Mouse (Mus musculus) bone marrow, adult 2 months (tissue): ENCODE results near the gene Bckdk.

ENCODE experiments used
- CTCF ChIP-seq: fragments of 200-500 bp; IDR thresholded peaks from 2 replicates; pipeline ENCODE4 v1.5.1; 2011; ENCODE audit warnings: low read length, control low read depth; ENCODE audit not compliant: control insufficient read depth, insufficient read depth
- POLR2A ChIP-seq: fragments of 200-500 bp; IDR thresholded peaks from 2 replicates; pipeline ENCODE4 v1.6.1; 2011; ENCODE audit warnings: low read depth, mild to moderate bottlenecking, control low read depth, low read length, borderline replicate concordance; ENCODE audit not compliant: control insufficient read depth

DNA sequence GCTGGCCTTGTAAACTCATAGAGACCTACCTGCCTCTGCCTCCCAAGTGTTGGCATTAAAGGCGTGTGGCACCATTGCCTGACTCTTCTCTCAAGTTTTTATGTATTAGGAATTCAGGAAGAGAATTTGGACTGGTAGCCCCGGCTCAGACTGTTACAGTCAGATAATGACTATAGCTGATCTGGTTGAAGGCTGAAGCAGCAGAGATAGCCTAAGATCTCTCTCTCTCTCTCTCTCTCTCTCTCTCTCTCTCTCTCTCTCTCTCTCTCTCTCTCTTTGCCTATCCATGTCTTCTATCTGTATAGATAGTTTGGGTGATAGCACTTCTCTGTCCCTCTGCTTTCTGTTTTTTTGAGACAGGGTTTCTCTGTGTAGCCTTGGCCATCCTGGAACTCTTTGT lies 2.1 kb upstream of the Bckdk start:
- TF ChIP-seq CTCF (no peak), POLR2A (no peak)
